Mouse (Mus musculus) embryonic facial prominence, embryonic 10.5 days (tissue): ENCODE data around the gene Ero1lb. TPM values are rescaled to one million over a fixed set of nuclear protein-coding genes. Genes with fewer than 3 reads are reported as not detected.
"Not testable (repeated sequence)": the region's sequence is repeated elsewhere in the genome, so short reads cannot be mapped to it uniquely, and the experiment has no call there.

Experiments used
- DNase-seq: peaks from one replicate; pipeline ENCODE4 v3.0.0-alpha.2; 2017; ENCODE audit warnings: low spot score
- H3K27ac ChIP-seq: fragments of 300-500 bp; sonication (generic); replicated peaks from 2 replicates; pipeline ENCODE4 v1.5.1; 2016; ENCODE audit warnings: mild to moderate bottlenecking
- H3K27me3 ChIP-seq: fragments of 300-500 bp; sonication (generic); replicated peaks from 2 replicates; pipeline ENCODE4 v1.6.1; 2016; ENCODE audit warnings: low read depth, mild to moderate bottlenecking; ENCODE audit not compliant: poor library complexity, severe bottlenecking
- H3K36me3 ChIP-seq: fragments of 300-500 bp; sonication (generic); replicated peaks from 2 replicates; pipeline ENCODE4 v1.6.1; 2016; ENCODE audit warnings: mild to moderate bottlenecking, moderate library complexity
- H3K4me1 ChIP-seq: fragments of 300-500 bp; sonication (generic); 2 replicates; pipeline ENCODE4 v1.6.1; 2016
- H3K4me3 ChIP-seq: fragments of 300-500 bp; sonication (generic); 2 replicates; pipeline ENCODE4 v1.5.1; 2016; ENCODE audit warnings: mild to moderate bottlenecking, moderate library complexity
- H3K9me3 ChIP-seq: fragments of 300-500 bp; sonication (generic); 2 replicates; pipeline ENCODE4 v1.6.1; 2016; ENCODE audit warnings: mild to moderate bottlenecking
- WGBS: fragments of 180-500 bp; shearing (Covaris S2); methylation state at CpG from one replicate; pipeline ENCODE4 v1.1.7; 2016; 5-methylcytosine and 5-hydroxymethylcytosine counted together
- polyA plus RNA-seq: library from polyadenylated mRNA; unstranded; fragments of >200 nt; fragmentation: Nextera tagmentation; extraction: Ambion mirVana; gene quantifications from 2 replicates; pipeline ENCODE4 v1.2.1, GENCODE M21; 2016

The Ero1lb gene
- polyA plus RNA-seq, 1 experiment from 2014 or later, result 7.4 TPM

GRCm38 (mm10) chr13:12650020-12650876 lies 84.6 kb downstream of the Ero1lb start:
- peak; percentile 79 for DNase-seq
- Histone ChIP-seq H3K4me3 (peak overlapping the region; percentile 56), H3K27ac (peak overlapping the region; percentile 80)
- not testable (repeated sequence) for H3K36me3 ChIP-seq, H3K9me3 ChIP-seq, H3K27me3 ChIP-seq, H3K4me1 ChIP-seq
- whole genome bisulfite sequencing, result under 1% methylated on average over 65 of the region's 79 CpGs

GRCm38 (mm10) chr13:12650877-12651176 lies 85.2 kb downstream of the Ero1lb start:
- under 1% methylated on average over 13 of the region's 13 CpGs for whole genome bisulfite sequencing
- H3K4me1 ChIP-seq, H3K9me3 ChIP-seq, H3K36me3 ChIP-seq, H3K27me3 ChIP-seq, H3K27ac ChIP-seq: not testable (repeated sequence)
- DNase-seq, result peak; percentile 72
- H3K4me3 ChIP-seq, result peak overlapping the region; percentile 49

Other genes starting within 250 kb of the Ero1lb start
- gene Actn2, start 225.1 kb upstream of the Ero1lb start, polyA plus RNA-seq, result 1.5 and 3.0 TPM in 2 replicates
- 40.7 and 44.4 TPM in 2 replicates for gene Heatr1, start 170.8 kb upstream of the Ero1lb start, polyA plus RNA-seq
- gene Lgals8, start 100.9 kb upstream of the Ero1lb start, polyA plus RNA-seq, result 7.8 and 9.0 TPM in 2 replicates
- 2.6 and 2.7 TPM in 2 replicates for gene Edaradd, start 45.4 kb upstream of the Ero1lb start, polyA plus RNA-seq
- not detected in 2 replicates for gene Prl2c3, start 234.2 kb downstream of the Ero1lb start, polyA plus RNA-seq